Mouse (Mus musculus) heart, embryonic 14.5 days (tissue): ENCODE measurements around the gene Macrod2. TPM values are rescaled to one million over a fixed set of nuclear protein-coding genes. Genes with fewer than 3 reads are reported as not detected.

Experiments used
- ATAC-seq: fragments of 200-750 bp; cut with Nextera tagmentation; 2 replicates; pipeline ENCODE4 v1.8.0; 2017; ENCODE audit warnings: low read depth, moderate TSS enrichment; ENCODE audit not compliant: insufficient number of reproducible peaks, insufficient read depth, low FRiP score
- H3K27ac ChIP-seq, 2 experiments: fragments of 200-500 bp in 1 of 2; fragments of 300-500 bp in 1 of 2; sonication (generic) in 1 of 2; replicated peaks in 1 of 2; 2 replicates each; pipeline ENCODE4 v1.5.1; 2012 to 2014; ENCODE audit warnings: low read depth in 2 of 2, low read length in 2 of 2, control low read depth in 1 of 2, mild to moderate bottlenecking in 1 of 2, mixed read lengths in 1 of 2; ENCODE audit not compliant: control insufficient read depth in 1 of 2, insufficient read depth in 1 of 2
- H3K27me3 ChIP-seq: fragments of 300-500 bp; sonication (generic); 2 replicates; pipeline ENCODE4 v1.6.1; 2014; ENCODE audit warnings: mild to moderate bottlenecking, low read length, control low read depth; ENCODE audit not compliant: control insufficient read depth, insufficient read depth
- H3K36me3 ChIP-seq: fragments of 300-500 bp; sonication (generic); 2 replicates; pipeline ENCODE4 v1.6.1; 2014; ENCODE audit warnings: mild to moderate bottlenecking, control low read depth, low read length, mixed read lengths; ENCODE audit not compliant: control insufficient read depth, insufficient read depth
- H3K4me1 ChIP-seq, 2 experiments: fragments of 200-500 bp in 1 of 2; fragments of 300-500 bp in 1 of 2; sonication (generic) in 1 of 2; 2 replicates each; pipeline ENCODE4 v1.6.1; 2012 to 2014; ENCODE audit warnings: low read length in 2 of 2, control low read depth in 1 of 2, mixed read lengths in 1 of 2; ENCODE audit not compliant: control insufficient read depth in 2 of 2, insufficient read depth in 2 of 2
- H3K4me2 ChIP-seq: fragments of 300-500 bp; sonication (generic); 2 replicates; pipeline ENCODE4 v1.6.1; 2014; ENCODE audit warnings: mild to moderate bottlenecking, low read length
- H3K4me3 ChIP-seq, 2 experiments: fragments of 200-500 bp in 1 of 2; fragments of 300-500 bp in 1 of 2; sonication (generic) in 1 of 2; 2 replicates each; pipeline ENCODE4 v1.5.1; 2012 to 2014; ENCODE audit warnings: low read length in 2 of 2, mild to moderate bottlenecking in 2 of 2, control low read depth in 1 of 2, low read depth in 1 of 2, moderate library complexity in 1 of 2; ENCODE audit not compliant: control insufficient read depth in 1 of 2, insufficient read depth in 1 of 2
- H3K9ac ChIP-seq: fragments of 300-500 bp; sonication (generic); 2 replicates; pipeline ENCODE4 v1.6.1; 2014; ENCODE audit warnings: mild to moderate bottlenecking, low read length
- H3K9me3 ChIP-seq: fragments of 300-500 bp; sonication (generic); 2 replicates; pipeline ENCODE4 v1.6.1; 2016; ENCODE audit warnings: low read length, control low read depth; ENCODE audit not compliant: control insufficient read depth
- WGBS: fragments of 180-500 bp; shearing (Covaris S2); extraction: QIAGEN DNeasy Blood & Tissue Kit; methylation state at CpG from one replicate; pipeline ENCODE4 v1.1.7; 2014; 5-methylcytosine and 5-hydroxymethylcytosine counted together
- polyA plus RNA-seq: library from polyadenylated mRNA; unstranded; fragments of >200 nt; fragmentation: Nextera tagmentation; extraction: Ambion mirVana; gene quantifications from 2 replicates; pipeline ENCODE4 v1.2.1, GENCODE M21; 2014

Macrod2 gene
- polyA plus RNA-seq, 1 experiment from 2014 or later = 21.3 TPM

- WGBS = 86% methylated on average over 4 of the region's 4 CpGs
- Histone ChIP-seq H3K4me1 (peaks cover 10 to 11% of the 10 kb centered on the region in 2 experiments), H3K9ac (no peak overlapping the region), H3K9me3 (no peaks in the 10 kb centered on the region), H3K4me2 (no peak overlapping the region), H3K27ac (no peak overlapping the region), H3K27me3 (no peaks in the 10 kb centered on the region), H3K4me3 (no peak overlapping the region), H3K36me3 (no peaks in the 10 kb centered on the region)
- ATAC-seq = no peak
These were observed 467.6 kb downstream of the Macrod2 start for GRCm38 (mm10) chr2:140862736-140863135.

- Histone ChIP-seq H3K4me2 (no peak overlapping the region), H3K36me3 (no peaks in the 10 kb centered on the region), H3K4me3 (no peak overlapping the region), H3K9ac (no peak overlapping the region), H3K27ac (no peak overlapping the region), H3K27me3 (no peaks in the 10 kb centered on the region), H3K9me3 (no peaks in the 10 kb centered on the region), H3K4me1 (peaks cover 10 to 11% of the 10 kb centered on the region in 2 experiments)
- no peak for ATAC-seq
- 81% methylated on average over 1 of the region's 1 CpGs for WGBS
These were observed 470.5 kb downstream of the Macrod2 start for GRCm38 (mm10) chr2:140865636-140866035.

DNA sequence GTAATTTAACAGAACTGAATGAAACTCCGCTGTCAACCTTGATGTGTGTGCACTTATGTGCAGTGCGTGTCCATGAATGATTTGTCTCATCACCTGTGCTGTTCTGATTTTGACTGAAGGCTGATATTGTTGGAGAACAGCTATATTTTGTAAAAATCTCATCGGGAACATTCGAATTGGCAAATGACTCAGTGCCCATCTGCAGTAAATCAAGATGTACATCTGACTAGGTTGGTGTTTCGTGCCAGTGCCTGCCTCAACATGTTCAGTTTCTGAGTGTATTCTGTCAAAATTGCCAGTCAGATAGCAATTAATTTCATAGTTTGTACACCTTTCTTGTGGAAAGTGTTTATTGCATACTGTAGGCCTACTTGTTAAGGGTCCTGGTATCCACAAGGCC, 472.0 kb downstream of the Macrod2 start:
- Histone ChIP-seq H3K27me3 (no peaks in the 10 kb centered on the region), H3K9me3 (no peaks in the 10 kb centered on the region), H3K4me2 (no peak overlapping the region), H3K9ac (no peak overlapping the region), H3K4me1 (peaks cover 10 to 11% of the 10 kb centered on the region in 2 experiments), H3K27ac (no peak overlapping the region), H3K36me3 (no peaks in the 10 kb centered on the region), H3K4me3 (no peak overlapping the region)
- WGBS = 93% methylated on average over 5 of the region's 5 CpGs
- ATAC-seq = no peak

- peak; percentile 87 for ATAC-seq
- Histone ChIP-seq H3K4me3 (no peak overlapping the region), H3K36me3 (no peaks in the 10 kb centered on the region), H3K27me3 (no peaks in the 10 kb centered on the region), H3K9ac (no peak overlapping the region), H3K27ac (no peak overlapping the region), H3K4me1 (peaks cover 3 to 6% of the 10 kb centered on the region in 2 experiments; a peak in 2 of 4 replicates), H3K4me2 (no peak overlapping the region), H3K9me3 (no peaks in the 10 kb centered on the region)
These were observed 490.1 kb downstream of the Macrod2 start for GRCm38 (mm10) chr2:140885176-140885575.

DNA sequence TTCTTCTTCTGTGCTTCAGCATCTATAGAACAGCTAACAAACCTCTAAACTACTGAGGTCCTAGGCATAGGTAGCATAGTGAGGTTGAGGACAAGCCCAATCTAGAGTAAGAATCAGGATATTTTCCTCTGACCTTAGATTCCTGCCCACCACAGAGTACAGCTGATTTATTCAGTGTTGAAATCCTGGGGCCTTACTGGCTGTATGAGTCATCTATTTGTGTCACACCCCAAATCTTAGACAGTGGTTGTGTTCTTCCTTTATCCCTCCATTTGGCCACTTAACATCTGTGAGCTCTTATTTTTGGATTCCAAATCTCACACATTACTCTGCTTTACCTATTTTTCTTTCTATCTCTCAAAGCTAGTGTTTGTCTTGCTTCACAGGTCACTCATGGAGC, 495.6 kb downstream of the Macrod2 start:
- H3K27me3 ChIP-seq = no peaks in the 10 kb centered on the region
- H3K4me1 ChIP-seq = peaks cover 0 to 3% of the 10 kb centered on the region in 2 experiments; a peak in 1 of 4 replicates
- no peaks in the 10 kb centered on the region for H3K9me3 ChIP-seq
- no peak overlapping the region for H3K9ac ChIP-seq
- no peaks in the 10 kb centered on the region for H3K36me3 ChIP-seq
- H3K4me2 ChIP-seq = no peak overlapping the region
- no peak overlapping the region for H3K4me3 ChIP-seq
- no peak for ATAC-seq
- no peak overlapping the region for H3K27ac ChIP-seq

GRCm38 (mm10) chr2:140896396-140897082, 501.4 kb downstream of the Macrod2 start:
- no peak overlapping the region for H3K4me3 ChIP-seq
- no peak overlapping the region for H3K4me2 ChIP-seq

DNA sequence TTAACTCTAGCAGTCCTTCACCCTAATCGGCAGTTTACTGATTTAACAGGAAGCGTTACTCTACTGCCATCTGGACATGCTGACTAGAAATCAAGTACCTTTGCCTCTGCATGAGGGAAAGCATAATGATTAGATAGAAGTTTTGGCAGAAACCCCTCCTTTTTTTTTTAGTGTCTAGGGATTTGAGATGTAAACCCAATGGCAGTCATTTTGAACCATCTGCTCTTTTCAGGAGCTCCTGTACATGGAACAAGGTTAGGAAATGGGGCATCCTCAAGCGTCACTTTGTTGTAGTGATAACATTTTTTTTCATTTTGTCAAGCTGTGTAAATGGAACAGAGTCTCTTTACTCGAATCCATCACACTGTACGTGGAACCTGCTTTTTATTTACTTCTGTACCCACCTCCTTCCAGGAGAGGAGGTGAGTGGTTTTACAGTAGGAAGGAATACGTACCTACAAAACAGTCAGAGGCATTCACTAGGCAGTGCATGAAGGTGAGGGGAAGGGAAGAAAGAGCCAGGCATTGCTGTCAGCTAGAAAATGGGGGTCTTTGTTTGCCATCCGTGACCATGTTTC, 503.4 kb downstream of the Macrod2 start:
- Histone ChIP-seq H3K27me3 (no peaks in the 10 kb centered on the region), H3K9ac (no peak overlapping the region), H3K4me3 (no peak overlapping the region), H3K36me3 (no peaks in the 10 kb centered on the region), H3K4me1 (peaks cover 0 to 2% of the 10 kb centered on the region in 2 experiments; a peak in 1 of 4 replicates), H3K9me3 (no peaks in the 10 kb centered on the region), H3K27ac (no peak overlapping the region), H3K4me2 (no peak overlapping the region)
- ATAC-seq = no peak
- 72% methylated on average over 7 of the region's 7 CpGs for WGBS

More at GRCm38 (mm10) chr2:140896396-140897082, 501.4 kb downstream of the Macrod2 start:
- H3K27me3 ChIP-seq = no peaks in the 10 kb centered on the region
- WGBS = 65% methylated on average over 3 of the region's 3 CpGs
- no peaks in the 10 kb centered on the region for H3K36me3 ChIP-seq
- ATAC-seq = no peak
- H3K9ac ChIP-seq = no peak overlapping the region
- no peak overlapping the region for H3K27ac ChIP-seq
- peaks cover 0 to 2% of the 10 kb centered on the region in 2 experiments; a peak in 1 of 4 replicates for H3K4me1 ChIP-seq
- no peaks in the 10 kb centered on the region for H3K9me3 ChIP-seq
